Mouse (Mus musculus) CH12.LX (cell line): ENCODE data around the gene Htr7. TPM values are rescaled to one million over a fixed set of nuclear protein-coding genes. Genes with fewer than 3 reads are reported as not detected.
A peak's percentile ranks its signal among the peaks of the same experiment; 100 is the strongest.

ENCODE experiments used
- DNase-seq: peaks from one replicate; pipeline ENCODE4 v3.0.0-alpha.2; 2013; ENCODE audit errors: extremely low read depth
- H3K27ac ChIP-seq: 2 replicates; pipeline ENCODE4 v1.5.1; 2012; ENCODE audit warnings: low read depth, mild to moderate bottlenecking, control low read depth, moderate library complexity; ENCODE audit not compliant: insufficient read depth
- H3K27me3 ChIP-seq: replicated peaks from 2 replicates; pipeline ENCODE3; 2012; ENCODE audit warnings: inconsistent platforms
- H3K36me3 ChIP-seq, 2 experiments: replicated peaks in 1 of 2; 2 replicates each; pipeline versions ENCODE3 to v1.6.1; 2012; ENCODE audit warnings: inconsistent platforms in 1 of 2, low read length in 1 of 2, mild to moderate bottlenecking in 1 of 2, mixed read lengths in 1 of 2, moderate library complexity in 1 of 2; ENCODE audit not compliant: control insufficient read depth in 1 of 2, insufficient read depth in 1 of 2
- H3K4me1 ChIP-seq, 2 experiments: 2 replicates each; pipeline ENCODE4 v1.6.1; 2012; ENCODE audit warnings: inconsistent platforms in 1 of 2, moderate library complexity in 1 of 2; ENCODE audit not compliant: insufficient read depth in 2 of 2, control insufficient read depth in 1 of 2
- H3K4me2 ChIP-seq: 2 replicates; pipeline ENCODE4 v1.6.1; 2012; ENCODE audit warnings: low read depth, mild to moderate bottlenecking, control low read depth; ENCODE audit not compliant: poor library complexity, insufficient read depth, severe bottlenecking
- H3K4me3 ChIP-seq, 3 experiments: fragments of 150-350 bp in 1 of 3; sonication (generic) in 1 of 3; replicated peaks in 1 of 3; 2 replicates each; pipeline versions ENCODE3 to v1.5.1; 2011 to 2012; ENCODE audit warnings: low read depth in 2 of 3, low read length in 2 of 3, mild to moderate bottlenecking in 2 of 3, moderate library complexity in 2 of 3, control low read depth in 1 of 3, improper control_type of control experiment in 1 of 3, inconsistent platforms in 1 of 3, mixed read lengths in 1 of 3; ENCODE audit not compliant: poor library complexity in 1 of 3
- H3K79me2 ChIP-seq: replicated peaks from 2 replicates; pipeline ENCODE4 v1.6.1; 2012; ENCODE audit warnings: mild to moderate bottlenecking, moderate library complexity; ENCODE audit not compliant: control insufficient read depth, poor library complexity, insufficient read depth, severe bottlenecking; ENCODE audit errors: extremely low read depth
- H3K9ac ChIP-seq: 2 replicates; pipeline ENCODE4 v1.6.1; 2012; ENCODE audit warnings: low read depth, mild to moderate bottlenecking, control low read depth, moderate library complexity; ENCODE audit not compliant: insufficient read depth
- H3K9me3 ChIP-seq: replicated peaks from 2 replicates; pipeline ENCODE3; 2012; ENCODE audit warnings: low read length, inconsistent platforms, mixed read lengths
- BHLHE40 ChIP-seq: IDR thresholded peaks from 2 replicates; pipeline ENCODE4 v1.6.1; 2011; ENCODE audit warnings: mild to moderate bottlenecking, low read depth, low read length, improper control_type of control experiment
- CHD1 ChIP-seq: IDR thresholded peaks from 2 replicates; pipeline ENCODE4 v1.6.1; 2012; ENCODE audit warnings: low read depth, low read length, improper control_type of control experiment, inconsistent platforms
- CHD2 ChIP-seq: IDR thresholded peaks from 2 replicates; pipeline ENCODE4 v1.6.1; 2011; ENCODE audit warnings: low read length, improper control_type of control experiment
- ELF1 ChIP-seq: IDR thresholded peaks from 2 replicates; pipeline ENCODE4 v1.6.1; 2014; ENCODE audit warnings: low read depth, mild to moderate bottlenecking, inconsistent platforms, low read length, improper control_type of control experiment
- EP300 ChIP-seq: IDR thresholded peaks from 2 replicates; pipeline ENCODE4 v1.6.1; 2011; ENCODE audit warnings: low read length, improper control_type of control experiment
- ETS1 ChIP-seq: conservative IDR thresholded peaks from 2 replicates; pipeline ENCODE4 v1.6.1; 2012; ENCODE audit warnings: low read depth, mild to moderate bottlenecking, inconsistent platforms, low read length, improper control_type of control experiment, moderate library complexity
- GABPA ChIP-seq: IDR thresholded peaks from 2 replicates; pipeline ENCODE4 v1.6.1; 2012; ENCODE audit warnings: low read depth, low read length, improper control_type of control experiment, inconsistent platforms; ENCODE audit not compliant: insufficient replicate concordance
- IRF4 ChIP-seq: IDR thresholded peaks from 2 replicates; pipeline ENCODE4 v1.6.1; 2014; ENCODE audit warnings: low read depth, mild to moderate bottlenecking, inconsistent platforms, low read length, improper control_type of control experiment
- JUN ChIP-seq: IDR thresholded peaks from 2 replicates; pipeline ENCODE4 v1.6.1; 2011; ENCODE audit warnings: low read depth, mild to moderate bottlenecking, low read length, improper control_type of control experiment, moderate library complexity; ENCODE audit not compliant: insufficient read depth
- JUND ChIP-seq: conservative IDR thresholded peaks from 2 replicates; pipeline ENCODE4 v1.6.1; 2011; ENCODE audit warnings: low read depth, low read length, improper control_type of control experiment
- MAFK ChIP-seq: IDR thresholded peaks from 2 replicates; pipeline ENCODE4 v1.6.1; 2011; ENCODE audit warnings: low read length, improper control_type of control experiment; ENCODE audit not compliant: insufficient replicate concordance
- MAX ChIP-seq: IDR thresholded peaks from 2 replicates; pipeline ENCODE4 v1.6.1; 2011; ENCODE audit warnings: low read length, improper control_type of control experiment
- MEF2A ChIP-seq: IDR thresholded peaks from 2 replicates; pipeline ENCODE4 v1.6.1; 2014; ENCODE audit warnings: low read depth, mild to moderate bottlenecking, inconsistent platforms, low read length, improper control_type of control experiment, borderline replicate concordance
- MXI1 ChIP-seq: IDR thresholded peaks from 2 replicates; pipeline ENCODE4 v1.6.1; 2011; ENCODE audit warnings: mild to moderate bottlenecking, low read depth, low read length, improper control_type of control experiment
- NRF1 ChIP-seq: IDR thresholded peaks from 2 replicates; pipeline ENCODE4 v1.6.1; 2014; ENCODE audit warnings: low read depth, mild to moderate bottlenecking, inconsistent platforms, low read length, improper control_type of control experiment, moderate library complexity
- PAX5 ChIP-seq: IDR thresholded peaks from 2 replicates; pipeline ENCODE4 v1.6.1; 2012; ENCODE audit warnings: low read length, inconsistent platforms, mixed read lengths
- RAD21 ChIP-seq: IDR thresholded peaks from 2 replicates; pipeline ENCODE4 v1.6.1; 2011; ENCODE audit warnings: low read depth, mild to moderate bottlenecking, low read length, improper control_type of control experiment, moderate library complexity
- RCOR1 ChIP-seq: conservative IDR thresholded peaks from 2 replicates; pipeline ENCODE4 v1.6.1; 2012; ENCODE audit warnings: low read depth, mild to moderate bottlenecking, inconsistent platforms, low read length, improper control_type of control experiment
- SMC3 ChIP-seq: IDR thresholded peaks from 2 replicates; pipeline ENCODE4 v1.6.1; 2011; ENCODE audit warnings: low read depth, low read length, improper control_type of control experiment
- TBP ChIP-seq: conservative IDR thresholded peaks from 2 replicates; pipeline ENCODE4 v1.6.1; 2011; ENCODE audit warnings: low read depth, low read length, improper control_type of control experiment
- TCF12 ChIP-seq: IDR thresholded peaks from 2 replicates; pipeline ENCODE4 v1.6.1; 2014; ENCODE audit warnings: low read depth, mild to moderate bottlenecking, inconsistent platforms, low read length, improper control_type of control experiment
- ZC3H11A ChIP-seq: IDR thresholded peaks from 2 replicates; pipeline ENCODE4 v1.6.1; 2012; ENCODE audit warnings: low read depth, mild to moderate bottlenecking, inconsistent platforms, low read length, improper control_type of control experiment
- dilution Hi-C: fragments of 300-500 bp; cut with MboI; formaldehyde crosslinking; loops from 2 replicates; pipeline ENCODE4 v1.14.3; 2020; ENCODE audit warnings: low sequenced_read_pairs; ENCODE audit not compliant: extremely low pct_unique_long_range_greater_than_20kb, extremely low pct_ligation_motif_present
- in situ Hi-C: fragments of 300-500 bp; cut with MboI; formaldehyde crosslinking; loops from 3 replicates; pipeline ENCODE4 v1.14.3; 2019; ENCODE audit warnings: low sequenced_read_pairs, low pct_ligation_motif_present, low pct_unique_long_range_greater_than_20kb, mixed read lengths
- polyA plus RNA-seq: library from polyadenylated mRNA; unstranded; fragments of >175 nt; gene quantifications from 2 replicates; pipeline ENCODE4 v1.2.1, GENCODE M21; 2012; ENCODE audit warnings: low read depth; ENCODE audit not compliant: insufficient read length
- total RNA-seq, 2 experiments: library from RNA; depleted of rRNA; stranded (reverse); fragments of 300-350 nt in 1 of 2; fragments of >200 nt in 1 of 2; gene quantifications; 2 replicates each; pipeline ENCODE4 v1.2.3; 2012 to 2014

The Htr7 gene
- total and polyA plus RNA-seq, 3 experiments = not detected

GRCm38 (mm10) chr19:36014836-36015235 is 42.5 kb downstream of the Htr7 start:
- Histone ChIP-seq H3K27ac (no peak overlapping the region), H3K9ac (no peak overlapping the region), H3K4me3 (no peak overlapping the region), H3K79me2 (no peaks in the 10 kb centered on the region), H3K27me3 (no peaks in the 10 kb centered on the region), H3K4me1 (peaks cover 0 to 19% of the 10 kb centered on the region in 2 experiments; a peak in 2 of 4 replicates), H3K36me3 (no peaks in the 10 kb centered on the region), H3K9me3 (no peaks in the 10 kb centered on the region), H3K4me2 (no peak overlapping the region)
- DNase-seq = no peak
- in situ Hi-C loops (no loop called here), dilution Hi-C loops (no loop called here)
- TF ChIP-seq SMC3 (no peak), MAX (no peak), GABPA (no peak), MAFK (no peak)

- Histone ChIP-seq H3K4me3 (no peak overlapping the region), H3K4me2 (peak overlapping the region; percentile 44; the same call in 1 of the 2 replicates), H3K36me3 (no peaks in the 10 kb centered on the region), H3K9ac (no peak overlapping the region), H3K9me3 (no peaks in the 10 kb centered on the region), H3K79me2 (no peaks in the 10 kb centered on the region), H3K27me3 (no peaks in the 10 kb centered on the region), H3K4me1 (peaks cover 3 to 27% of the 10 kb centered on the region in 2 experiments; a peak in 3 of 4 replicates), H3K27ac (no peak overlapping the region)
- dilution Hi-C loops = no loop called here
- in situ Hi-C loops = no loop called here
- 0 out of 2 replicates have a peak, but pooled peaks have one; percentile 51 for TF ChIP-seq MEF2A
- TF ChIP-seq MXI1 = peak; percentile 15; the same call in 1 of the 2 replicates
- peak; percentile 71 for TF ChIP-seq TCF12
- peak; percentile 85 for TF ChIP-seq JUN
- TF ChIP-seq MAX = 0 out of 2 replicates have a peak, but pooled peaks have one; percentile 19
- TF ChIP-seq RAD21 = no peak; the same call in 1 of the 2 replicates
- peak; percentile 55; the same call in 1 of the 2 replicates for TF ChIP-seq ELF1
- no peak for TF ChIP-seq PAX5
- peak; percentile 98 for TF ChIP-seq IRF4
- TF ChIP-seq CHD1 = no peak
- peak; percentile 11; the same call in 1 of the 2 replicates for TF ChIP-seq SMC3
- peak; percentile 64; the same call in 1 of the 2 replicates for TF ChIP-seq CHD2
- TF ChIP-seq EP300 = peak; percentile 99
- no peak for TF ChIP-seq TBP
- no peak for TF ChIP-seq ZC3H11A
- TF ChIP-seq MAFK = peak; percentile 75
- TF ChIP-seq NRF1 = no peak
- TF ChIP-seq BHLHE40 = peak; percentile 64; the same call in 1 of the 2 replicates
- peak; percentile 94 for TF ChIP-seq JUND
- TF ChIP-seq ETS1 = peak; percentile 71
- TF ChIP-seq RCOR1 = peak; percentile 59; the same call in 1 of the 2 replicates
- DNase-seq = peak; percentile 90
Observed at GRCm38 (mm10) chr19:36006277-36006676, 51.0 kb downstream of the Htr7 start.
